8 mouse cellular contexts compared by ENCODE assay signal in genomic region chr2:31263746-31264378, GRCm38 (mm10). TPM values are rescaled to one million over a fixed set of nuclear protein-coding genes. Genes with fewer than 3 reads are reported as not detected.
A peak's percentile ranks its signal among the peaks of the same experiment; 100 is the strongest.
DNase-seq lines count a peak whose midpoint lies in the region; ATAC-seq and TF ChIP-seq lines count a peak whose summit lies in the region.

No protein-coding gene starts in this region.

- peaks cover 80% of the 10 kb centered on the region for H3K4me1 ChIP-seq in forebrain, embryonic 13.5 days
- peaks cover 66 to 83% of the 10 kb centered on the region in 2 experiments for H3K4me1 ChIP-seq in heart, embryonic 14.5 days (ENCODE audit: control insufficient read depth in 2 of 2, insufficient read depth in 2 of 2, low read length in 2 of 2)
- H3K4me1 ChIP-seq in kidney, postnatal 0 days (replicated peaks; ENCODE audit: insufficient read depth, low read length) = peaks cover 48% of the 10 kb centered on the region
- H3K4me1 ChIP-seq in limb, embryonic 15.5 days = peaks cover 57% of the 10 kb centered on the region

- 30% methylated on average over 10 of the region's 10 CpGs for WGBS in forebrain, embryonic 13.5 days
- WGBS in heart, embryonic 14.5 days = 20% methylated on average over 10 of the region's 10 CpGs
- 31% methylated on average over 10 of the region's 10 CpGs for WGBS in kidney, postnatal 0 days
- 22% methylated on average over 10 of the region's 10 CpGs for WGBS in limb, embryonic 15.5 days

- no peak for TF ChIP-seq CTCF in kidney, postnatal 0 days (IDR thresholded peaks at IDR 0.05; ENCODE audit: low read depth)

- H3K9ac ChIP-seq in forebrain, embryonic 13.5 days = peak overlapping the region; percentile 26; the same call in 1 of the 2 replicates
- peak overlapping the region; percentile 59 for H3K9ac ChIP-seq in heart, embryonic 14.5 days (ENCODE audit: low read length)
- 0 out of 2 replicates have a peak overlapping the region, but pooled peaks have one; percentile 1 for H3K9ac ChIP-seq in kidney, postnatal 0 days (ENCODE audit: low read depth, low read length)
- H3K9ac ChIP-seq in limb, embryonic 15.5 days = no peak overlapping the region

- H3K27ac ChIP-seq in forebrain, embryonic 13.5 days = peak overlapping the region; percentile 90
- peak overlapping the region; percentile 76 to 88 for H3K27ac ChIP-seq in heart, embryonic 14.5 days (replicated peaks in 1 of 2; ENCODE audit: control insufficient read depth in 1 of 2, insufficient read depth in 1 of 2, low read depth in 2 of 2, low read length in 2 of 2)
- H3K27ac ChIP-seq in kidney, postnatal 0 days = peak overlapping the region; percentile 60
- H3K27ac ChIP-seq in limb, embryonic 15.5 days = peak overlapping the region; percentile 79

- H3K9me3 ChIP-seq in forebrain, embryonic 13.5 days (replicated peaks) = no peaks in the 10 kb centered on the region
- H3K9me3 ChIP-seq in heart, embryonic 14.5 days (ENCODE audit: control insufficient read depth, low read length) = no peaks in the 10 kb centered on the region
- no peaks in the 10 kb centered on the region for H3K9me3 ChIP-seq in kidney, postnatal 0 days (replicated peaks; ENCODE audit: low read length)
- no peaks in the 10 kb centered on the region for H3K9me3 ChIP-seq in limb, embryonic 15.5 days

- peak; percentile 54 for DNase-seq in ovary, adult 18-20 months (ENCODE audit: low spot score)
- DNase-seq in ovary, postnatal 10 days (ENCODE audit: low spot score) = no peak
- peak; percentile 67 for DNase-seq in kidney, postnatal 0 days (ENCODE audit: low spot score)
- DNase-seq in right cerebral cortex, adult 18-20 months = peak; percentile 86

- no peak overlapping the region; the same call in 1 of the 2 replicates for H3K4me3 ChIP-seq in forebrain, embryonic 13.5 days
- H3K4me3 ChIP-seq in heart, embryonic 14.5 days (ENCODE audit: control insufficient read depth in 1 of 2, insufficient read depth in 1 of 2, low read depth in 1 of 2, low read length in 2 of 2) = no peak overlapping the region
- H3K4me3 ChIP-seq in kidney, postnatal 0 days (replicated peaks; ENCODE audit: low read depth, low read length) = no peak overlapping the region
- H3K4me3 ChIP-seq in limb, embryonic 15.5 days = no peak overlapping the region

- peaks cover 7% of the 10 kb centered on the region; the same call in 1 of the 2 replicates for H3K36me3 ChIP-seq in forebrain, embryonic 13.5 days (ENCODE audit: poor library complexity, severe bottlenecking)
- 0 out of 2 replicates have a peak, but pooled peaks cover 4% of the 10 kb centered on the region for H3K36me3 ChIP-seq in heart, embryonic 14.5 days (ENCODE audit: control insufficient read depth, insufficient read depth, low read length)
- H3K36me3 ChIP-seq in kidney, postnatal 0 days (ENCODE audit: insufficient read depth, low read length) = no peaks in the 10 kb centered on the region
- no peaks in the 10 kb centered on the region; the same call in 1 of the 2 replicates for H3K36me3 ChIP-seq in limb, embryonic 15.5 days

- peak overlapping the region; percentile 43 for H3K4me2 ChIP-seq in forebrain, embryonic 13.5 days
- peak overlapping the region; percentile 26 for H3K4me2 ChIP-seq in heart, embryonic 14.5 days (ENCODE audit: low read length)
- H3K4me2 ChIP-seq in kidney, postnatal 0 days (ENCODE audit: low read length) = no peak overlapping the region
- peak overlapping the region; percentile 20; the same call in 1 of the 2 replicates for H3K4me2 ChIP-seq in limb, embryonic 15.5 days

- H3K27me3 ChIP-seq in forebrain, embryonic 13.5 days = no peaks in the 10 kb centered on the region
- H3K27me3 ChIP-seq in heart, embryonic 14.5 days (ENCODE audit: control insufficient read depth, insufficient read depth, low read length) = no peaks in the 10 kb centered on the region
- H3K27me3 ChIP-seq in kidney, postnatal 0 days (ENCODE audit: insufficient read depth, low read length) = no peaks in the 10 kb centered on the region
- no peaks in the 10 kb centered on the region for H3K27me3 ChIP-seq in limb, embryonic 15.5 days

- peak; percentile 65 for ATAC-seq in forebrain, embryonic 13.5 days
- ATAC-seq in heart, embryonic 14.5 days (ENCODE audit: insufficient number of reproducible peaks, insufficient read depth, low FRiP score, low read depth) = peak; percentile 36; the same call in 1 of the 2 replicates
- ATAC-seq in kidney, postnatal 0 days (replicated peaks; ENCODE audit: low FRiP score, low read depth) = peak; percentile 29; the same call in 1 of the 2 replicates
- 0 out of 2 replicates have a peak, but pooled peaks have one; percentile 20 for ATAC-seq in limb, embryonic 15.5 days (ENCODE audit: insufficient number of reproducible peaks, low FRiP score, low TSS enrichment, low read depth)
- no peak for ATAC-seq in megakaryocyte, adult 5-6 weeks (ENCODE audit: poor library complexity, severe bottlenecking)

RNA-seq across cellular contexts. Expression of gene Ncs1, which starts 18.2 kb away (rescaled TPM):
- 72.7 and 77.6 TPM in 2 replicates for polyA plus RNA-seq in forebrain, embryonic 13.5 days (2015; fragmentation: Nextera tagmentation; extraction: Ambion mirVana)
- 51.7 and 52.2 TPM in 2 replicates for polyA plus RNA-seq in heart, embryonic 14.5 days (2014; fragmentation: Nextera tagmentation; extraction: Ambion mirVana)
- polyA plus RNA-seq in kidney, postnatal 0 days (2015; fragmentation: Nextera tagmentation; extraction: Ambion mirVana) = 23.5 and 26.3 TPM in 2 replicates
- polyA plus RNA-seq in limb, embryonic 15.5 days (2015; fragmentation: Nextera tagmentation; extraction: Ambion mirVana) = 32.3 and 33.9 TPM in 2 replicates
- 0.14 TPM in 1 of 2 replicates, not detected in the other for total RNA-seq in megakaryocyte, adult 5-6 weeks (2015)
- total RNA-seq in megakaryocyte, adult 5-6 weeks (2017) = 0.15 and 0.37 TPM in 2 replicates

RNA-seq across cellular contexts. Expression of gene Hmcn2, which starts 50.4 kb away (rescaled TPM):
- 0.06 and 0.16 TPM in 2 replicates for polyA plus RNA-seq in forebrain, embryonic 13.5 days (2015; fragmentation: Nextera tagmentation; extraction: Ambion mirVana)
- polyA plus RNA-seq in heart, embryonic 14.5 days (2014; fragmentation: Nextera tagmentation; extraction: Ambion mirVana) = 0.73 and 0.86 TPM in 2 replicates
- 0.68 and 1.0 TPM in 2 replicates for polyA plus RNA-seq in kidney, postnatal 0 days (2015; fragmentation: Nextera tagmentation; extraction: Ambion mirVana)
- polyA plus RNA-seq in limb, embryonic 15.5 days (2015; fragmentation: Nextera tagmentation; extraction: Ambion mirVana) = 0.32 and 0.74 TPM in 2 replicates
- 0.02 TPM in 1 of 2 replicates, not detected in the other for total RNA-seq in megakaryocyte, adult 5-6 weeks (2015)
- total RNA-seq in megakaryocyte, adult 5-6 weeks (2017) = 0.26 TPM in 1 of 2 replicates, not detected in the other
